Mouse (Mus musculus) C2C12 (cell line): ENCODE measurements around the gene Nos3. TPM values are rescaled to one million over a fixed set of nuclear protein-coding genes. Genes with fewer than 3 reads are reported as not detected.
A peak's percentile ranks its signal among the peaks of the same experiment; 100 is the strongest.

Experiments used
- H3K27me3 ChIP-seq: one replicate; pipeline ENCODE4 v1.6.1; 2011; ENCODE audit not compliant: control insufficient read depth, insufficient read depth, insufficient read length
- H3K36me3 ChIP-seq: one replicate; pipeline ENCODE4 v1.6.1; 2011; ENCODE audit not compliant: control insufficient read depth, insufficient read depth
- H3K4me3 ChIP-seq: one replicate; pipeline ENCODE4 v1.5.1; 2011; ENCODE audit warnings: mild to moderate bottlenecking, control low read depth; ENCODE audit not compliant: poor library complexity, insufficient read depth, severe bottlenecking
- H3K79me2 ChIP-seq: one replicate; pipeline ENCODE4 v1.6.1; 2011; ENCODE audit not compliant: control insufficient read depth, insufficient read depth
- H3K79me3 ChIP-seq: one replicate; pipeline ENCODE4 v1.6.1; 2011; ENCODE audit warnings: low read depth, control low read depth
- H3ac ChIP-seq: one replicate; pipeline ENCODE3; 2011; ENCODE audit warnings: low read depth; ENCODE audit not compliant: control insufficient read depth, insufficient read length
- CEBPB ChIP-seq: IDR thresholded peaks from one replicate; pipeline ENCODE4 v1.6.1; 2011; ENCODE audit warnings: low read depth, mild to moderate bottlenecking, control low read depth, moderate library complexity
- CTCF ChIP-seq: IDR thresholded peaks from one replicate; pipeline ENCODE4 v1.5.1; 2011; ENCODE audit not compliant: control insufficient read depth, insufficient read depth, insufficient read length
- FOSL1 ChIP-seq: IDR thresholded peaks from one replicate; pipeline ENCODE4 v1.8.0; 2011; ENCODE audit warnings: mild to moderate bottlenecking, low read length; ENCODE audit not compliant: poor library complexity, insufficient read depth, severe bottlenecking
- MAX ChIP-seq: IDR thresholded peaks from one replicate; pipeline ENCODE4 v1.6.1; 2011; ENCODE audit warnings: mild to moderate bottlenecking, control low read depth
- MYOD1 ChIP-seq: IDR thresholded peaks from one replicate; pipeline ENCODE4 v1.6.1; 2011; ENCODE audit warnings: low read depth; ENCODE audit not compliant: control insufficient read depth, insufficient read length
- MYOG ChIP-seq: IDR thresholded peaks from one replicate; pipeline ENCODE4 v1.6.1; 2011; ENCODE audit not compliant: control insufficient read depth, insufficient read length; ENCODE audit errors: extremely low read depth
- USF1 ChIP-seq: IDR thresholded peaks from one replicate; pipeline ENCODE4 v1.6.1; 2011; ENCODE audit warnings: low read depth, mild to moderate bottlenecking, control low read depth, moderate library complexity
- polyA plus RNA-seq: library from polyadenylated mRNA; unstranded; fragments of >200 nt; fragmentation: generic; extraction: Trizol; gene quantifications from one replicate; pipeline ENCODE4 v1.2.1, GENCODE M21; 2012; ENCODE audit warnings: missing spikeins

Nos3 gene
- polyA plus RNA-seq, 1 experiment, result 0.13 TPM

DNA sequence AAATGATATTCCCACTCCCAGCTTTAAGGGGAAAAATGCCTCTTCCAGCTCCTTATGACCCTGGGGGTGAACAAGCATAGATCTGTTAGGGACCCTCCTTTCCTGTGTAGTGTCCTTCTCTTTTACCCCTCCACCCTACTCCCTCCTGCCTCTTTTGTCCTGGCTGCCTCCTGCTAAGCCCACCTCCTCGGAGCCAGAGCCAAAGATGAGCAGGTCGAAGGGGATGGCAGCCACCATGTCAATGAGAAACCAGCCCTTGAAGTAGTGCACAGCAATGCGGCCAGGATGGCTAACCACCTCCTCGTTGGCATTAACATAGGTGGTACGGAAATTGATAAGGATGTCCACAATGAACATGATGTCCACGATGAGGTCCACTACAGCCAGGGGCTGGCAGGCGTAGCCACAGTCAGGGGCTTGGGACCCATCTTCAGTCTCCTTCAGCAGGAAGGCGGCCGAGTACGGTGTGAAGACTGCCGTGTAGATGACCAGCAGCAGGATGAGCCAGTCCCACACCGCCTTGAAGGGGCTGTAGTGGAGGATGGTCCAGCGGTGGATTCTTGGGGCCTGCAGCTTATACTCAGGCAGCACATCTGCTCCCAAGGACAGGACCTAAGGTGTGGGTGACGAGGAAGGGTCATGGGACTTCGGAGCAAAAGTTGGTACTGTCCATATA lies 38.3 kb upstream of the Nos3 start:
- Histone ChIP-seq H3K27me3 (no peaks in the 10 kb centered on the region), H3K36me3 (no peaks in the 10 kb centered on the region), H3ac (no peak overlapping the region), H3K79me2 (no peaks in the 10 kb centered on the region), H3K79me3 (no peaks in the 10 kb centered on the region), H3K4me3 (no peak overlapping the region)
- no peak for TF ChIP-seq MYOG
- no peak for TF ChIP-seq CEBPB
- TF ChIP-seq MAX, result no peak
- no peak for TF ChIP-seq MYOD1
- TF ChIP-seq USF1, result no peak
- TF ChIP-seq CTCF, result no peak
- no peak for TF ChIP-seq FOSL1

DNA sequence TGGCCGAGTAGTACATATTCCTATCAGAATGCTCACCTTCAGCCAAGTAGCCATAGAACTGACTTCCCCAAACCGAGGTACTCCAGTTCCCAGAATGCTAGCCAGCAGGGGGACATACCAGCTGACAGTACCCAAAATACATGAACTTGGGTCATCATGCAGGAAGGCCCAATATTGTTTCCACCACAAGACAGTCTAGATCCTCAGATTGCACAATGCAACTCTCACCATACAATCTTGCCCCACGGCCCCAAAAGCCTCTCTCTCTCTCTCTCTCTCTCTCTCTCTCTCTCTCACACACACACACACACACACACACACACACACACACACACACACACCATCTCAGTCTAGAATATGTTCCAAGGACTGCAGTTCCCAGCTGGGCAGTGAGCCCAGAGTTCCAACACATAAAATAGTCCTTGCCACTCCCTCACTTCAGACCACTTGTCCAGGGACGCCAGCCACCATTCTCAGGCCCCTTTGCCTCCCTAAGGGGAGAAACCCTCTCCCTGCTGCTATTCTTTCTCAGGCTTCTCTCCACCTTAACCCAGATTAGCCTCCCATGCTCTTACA lies 37.7 kb upstream of the Nos3 start:
- Histone ChIP-seq H3K27me3 (no peaks in the 10 kb centered on the region), H3ac (no peak overlapping the region), H3K36me3 (no peaks in the 10 kb centered on the region), H3K79me2 (no peaks in the 10 kb centered on the region), H3K79me3 (no peaks in the 10 kb centered on the region), H3K4me3 (no peak overlapping the region)
- peak; percentile 20 for TF ChIP-seq CEBPB
- no peak for TF ChIP-seq USF1

DNA sequence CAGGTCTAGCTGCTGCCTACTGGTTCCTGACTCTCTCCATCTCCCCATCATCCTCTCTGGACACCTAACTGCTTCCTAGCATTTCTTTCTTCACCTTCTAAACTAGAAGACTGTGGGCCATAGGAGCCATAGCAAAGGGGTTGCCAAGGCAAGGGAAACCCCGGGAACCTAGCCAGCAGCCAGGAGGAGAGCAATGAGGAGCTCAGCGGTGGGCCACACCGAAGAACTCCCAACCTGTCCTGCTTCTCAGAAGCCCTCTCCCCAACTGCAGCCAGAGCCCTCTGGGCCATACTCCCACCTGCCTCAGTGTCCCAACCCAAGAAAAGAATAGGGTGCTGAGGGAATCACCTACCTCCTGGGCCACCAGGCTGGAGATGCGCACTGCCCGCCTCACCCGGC lies 35.8 kb upstream of the Nos3 start:
- Histone ChIP-seq H3K36me3 (no peaks in the 10 kb centered on the region), H3K27me3 (no peaks in the 10 kb centered on the region), H3K4me3 (no peak overlapping the region), H3K79me3 (no peaks in the 10 kb centered on the region), H3ac (no peak overlapping the region), H3K79me2 (no peaks in the 10 kb centered on the region)
- TF ChIP-seq MYOG (no peak), USF1 (no peak), MAX (no peak), CTCF (no peak), MYOD1 (no peak), FOSL1 (no peak), CEBPB (no peak)

DNA sequence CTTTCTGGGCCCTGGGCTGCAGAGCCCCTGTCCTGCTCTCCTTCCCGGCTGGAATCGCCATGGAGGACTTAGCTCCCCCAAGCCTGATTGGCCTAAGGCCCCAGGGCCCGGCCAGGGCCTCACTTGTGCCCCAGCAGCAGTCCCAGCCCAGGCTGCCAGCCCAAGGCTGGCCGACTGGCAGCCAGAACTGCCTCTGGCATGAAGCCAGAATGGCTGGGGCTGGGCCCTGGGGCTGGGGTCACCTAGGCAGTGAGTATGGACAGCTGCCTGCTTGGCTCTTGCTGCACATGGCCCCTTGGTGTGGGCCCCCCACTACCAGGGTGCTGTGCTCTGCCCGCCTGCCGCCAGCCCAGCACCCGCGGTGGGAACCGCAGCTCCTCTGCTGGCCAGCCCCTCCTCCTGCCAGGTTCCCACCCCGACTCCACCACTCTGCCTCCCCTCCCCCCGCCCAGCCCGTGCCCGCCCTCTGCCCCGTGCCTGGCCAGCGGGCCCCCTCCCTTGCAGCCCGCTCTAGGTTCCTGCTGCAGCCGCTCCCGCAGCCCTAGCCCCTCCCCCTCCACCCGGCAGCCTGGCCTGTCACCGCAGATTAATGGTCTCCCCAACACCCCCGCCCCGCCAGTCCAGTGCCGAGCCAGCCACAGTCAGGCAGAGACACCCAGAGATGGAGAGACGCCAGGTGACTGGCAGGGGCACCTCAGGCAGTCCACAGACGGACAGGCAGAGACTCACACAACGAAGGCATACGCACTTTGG lies 35.2 kb upstream of the Nos3 start:
- H3ac ChIP-seq, result no peak overlapping the region
- H3K79me2 ChIP-seq, result no peaks in the 10 kb centered on the region
- no peaks in the 10 kb centered on the region for H3K27me3 ChIP-seq
- H3K4me3 ChIP-seq, result no peak overlapping the region
- TF ChIP-seq MAX (no peak), FOSL1 (no peak), CTCF (no peak), MYOD1 (no peak)
- H3K79me3 ChIP-seq, result no peaks in the 10 kb centered on the region
- no peaks in the 10 kb centered on the region for H3K36me3 ChIP-seq

DNA sequence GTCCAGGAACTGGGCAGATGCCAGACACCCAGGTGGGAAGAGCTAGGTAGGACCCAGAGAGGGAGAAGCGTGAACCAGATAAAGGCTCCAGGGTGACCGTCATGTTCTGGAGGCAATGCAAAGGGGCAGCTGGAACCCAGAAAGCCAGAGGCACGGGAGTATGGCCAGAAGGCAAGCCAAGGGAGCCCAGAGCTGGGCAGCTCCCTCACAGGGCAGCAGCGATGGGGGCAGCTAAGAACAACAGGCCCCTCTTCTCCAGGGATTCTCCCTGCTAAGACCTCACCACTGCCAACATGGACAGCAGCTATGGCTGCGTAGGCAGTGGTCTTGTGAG lies 34.7 kb upstream of the Nos3 start:
- TF ChIP-seq CTCF (no peak), USF1 (no peak), CEBPB (no peak), MYOD1 (no peak), MAX (no peak), FOSL1 (no peak), MYOG (no peak)
- no peak overlapping the region for H3ac ChIP-seq
- H3K79me3 ChIP-seq, result no peaks in the 10 kb centered on the region
- no peaks in the 10 kb centered on the region for H3K27me3 ChIP-seq
- no peaks in the 10 kb centered on the region for H3K79me2 ChIP-seq
- H3K4me3 ChIP-seq, result no peak overlapping the region
- no peaks in the 10 kb centered on the region for H3K36me3 ChIP-seq

DNA sequence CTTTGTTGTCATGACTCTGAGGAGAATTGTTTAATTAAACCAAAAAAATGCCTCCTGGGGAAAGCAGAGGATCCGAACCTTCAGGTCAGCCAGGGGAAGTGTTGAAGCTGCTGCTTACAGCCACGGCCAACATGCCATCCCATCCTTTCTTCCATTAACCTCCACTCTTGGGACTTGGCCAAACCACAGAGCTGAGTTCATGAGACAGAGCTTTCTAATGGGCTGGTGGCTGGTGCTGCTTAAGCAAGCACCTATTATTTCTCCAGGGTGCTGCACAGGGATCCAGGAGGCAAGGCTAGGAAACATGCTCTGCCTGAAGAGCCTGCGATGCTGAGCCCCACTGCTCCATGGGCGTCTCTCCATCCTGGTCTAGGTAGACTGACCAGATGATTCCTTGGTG lies 32.2 kb upstream of the Nos3 start:
- no peaks in the 10 kb centered on the region for H3K36me3 ChIP-seq
- no peaks in the 10 kb centered on the region for H3K79me2 ChIP-seq
- TF ChIP-seq MYOD1 (no peak), MYOG (no peak), CTCF (no peak), USF1 (no peak), CEBPB (no peak), MAX (no peak), FOSL1 (no peak)
- H3K27me3 ChIP-seq, result no peaks in the 10 kb centered on the region
- no peak overlapping the region for H3K4me3 ChIP-seq
- no peak overlapping the region for H3ac ChIP-seq
- no peaks in the 10 kb centered on the region for H3K79me3 ChIP-seq
